Mouse (Mus musculus) cerebellum, adult 11 months (tissue): ENCODE data around the gene Srsf7.
"Not testable (repeated sequence)": the region's sequence is repeated elsewhere in the genome, so short reads cannot be mapped to it uniquely, and the experiment has no call there.

Experiments
- DNase-seq: peaks from one replicate; pipeline ENCODE4 v3.0.0; 2022

Gene Srsf7

DNA sequence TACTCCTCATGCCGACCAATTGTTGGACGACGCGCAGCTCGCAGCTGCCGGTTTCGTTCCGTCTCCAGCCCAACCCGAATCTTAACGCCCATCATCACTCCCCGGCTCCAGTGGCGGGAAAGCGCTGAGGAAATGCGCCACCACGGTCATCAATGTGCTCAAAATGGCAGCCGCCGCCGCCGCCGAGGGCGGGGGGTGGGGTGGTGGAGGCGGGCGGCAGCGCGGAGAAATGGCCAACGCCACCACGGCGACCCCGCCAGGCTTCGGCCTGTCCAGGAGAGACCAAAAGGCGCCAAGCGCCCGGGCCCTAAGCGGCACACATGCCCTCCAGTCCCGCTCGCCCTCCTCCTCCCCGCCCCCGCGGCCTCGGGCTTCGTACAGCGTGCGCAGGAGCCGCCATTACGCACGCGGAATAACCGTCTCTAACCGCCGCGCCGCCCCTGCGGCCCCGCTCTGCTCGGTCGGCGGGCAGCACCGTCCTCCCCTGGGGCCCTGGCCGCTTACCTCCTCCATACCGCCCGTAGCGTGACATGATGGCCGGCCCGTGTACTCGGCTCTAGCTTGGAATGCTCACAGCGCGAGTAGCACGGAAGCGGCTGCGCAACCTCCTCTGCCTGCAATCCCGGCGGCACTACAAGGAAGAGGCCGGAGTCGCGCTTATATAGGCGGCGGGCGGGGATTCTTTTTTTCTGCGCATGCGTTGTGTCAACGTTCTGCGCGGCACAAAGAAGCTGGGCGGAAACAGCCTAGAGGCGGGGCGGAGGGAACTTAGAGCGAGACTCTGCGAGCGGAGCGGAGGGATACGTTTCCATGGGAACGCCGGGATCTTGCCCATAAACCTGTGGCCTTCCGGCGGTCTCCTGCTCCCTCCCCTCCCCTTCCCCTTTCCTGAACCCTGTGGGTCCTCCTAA, at the start of gene Srsf7, which contains the start of gene Ttc39d:
TSS of gene Srsf7 (minus strand) at position 637 of the 911 bp plus-strand sequence.
TSS of gene Ttc39d (plus strand) at position 790 of the 911 bp plus-strand sequence.
- DNase-seq = peak; percentile 98

DNA sequence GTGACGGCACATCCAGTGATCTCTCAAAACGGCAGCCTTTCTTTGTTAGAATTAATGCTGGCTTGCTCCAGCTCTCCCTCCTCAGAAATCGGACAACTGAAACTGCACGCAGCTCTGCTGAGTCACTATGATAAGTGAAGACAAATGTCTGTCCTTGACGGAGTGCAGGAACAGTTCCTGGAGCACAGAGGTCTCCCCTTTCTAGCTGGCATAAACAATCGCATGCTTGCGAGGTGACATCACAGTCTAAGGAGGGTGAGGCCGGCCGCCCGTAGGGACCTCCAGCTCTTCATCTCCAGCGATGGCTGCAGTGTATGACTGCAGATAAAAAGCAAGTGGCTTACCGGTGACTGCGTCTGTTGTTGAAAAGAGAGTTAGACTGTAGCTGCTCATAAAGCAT, 48.1 kb upstream of the Srsf7 start:
- DNase-seq = no peak

DNA sequence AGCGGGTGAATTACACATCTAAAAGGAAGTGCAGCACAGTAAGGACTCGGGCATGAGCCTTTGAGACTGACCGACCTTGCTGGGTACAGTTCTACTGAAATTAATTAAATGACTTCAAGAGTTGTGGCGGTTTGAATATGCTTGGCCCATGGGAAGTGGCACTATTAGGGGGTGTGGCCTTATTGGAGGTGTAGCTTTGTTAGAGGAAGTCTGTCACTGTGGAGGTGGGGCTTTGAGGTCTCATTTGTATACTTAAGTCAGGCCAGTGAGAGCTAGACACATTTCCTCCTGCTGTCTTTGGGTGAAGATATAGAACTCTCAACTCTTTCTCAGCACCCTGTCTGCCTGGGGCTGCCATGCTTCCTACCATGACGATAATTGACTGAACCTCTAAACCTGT, 47.3 kb upstream of the Srsf7 start:
- no peak for DNase-seq

DNA sequence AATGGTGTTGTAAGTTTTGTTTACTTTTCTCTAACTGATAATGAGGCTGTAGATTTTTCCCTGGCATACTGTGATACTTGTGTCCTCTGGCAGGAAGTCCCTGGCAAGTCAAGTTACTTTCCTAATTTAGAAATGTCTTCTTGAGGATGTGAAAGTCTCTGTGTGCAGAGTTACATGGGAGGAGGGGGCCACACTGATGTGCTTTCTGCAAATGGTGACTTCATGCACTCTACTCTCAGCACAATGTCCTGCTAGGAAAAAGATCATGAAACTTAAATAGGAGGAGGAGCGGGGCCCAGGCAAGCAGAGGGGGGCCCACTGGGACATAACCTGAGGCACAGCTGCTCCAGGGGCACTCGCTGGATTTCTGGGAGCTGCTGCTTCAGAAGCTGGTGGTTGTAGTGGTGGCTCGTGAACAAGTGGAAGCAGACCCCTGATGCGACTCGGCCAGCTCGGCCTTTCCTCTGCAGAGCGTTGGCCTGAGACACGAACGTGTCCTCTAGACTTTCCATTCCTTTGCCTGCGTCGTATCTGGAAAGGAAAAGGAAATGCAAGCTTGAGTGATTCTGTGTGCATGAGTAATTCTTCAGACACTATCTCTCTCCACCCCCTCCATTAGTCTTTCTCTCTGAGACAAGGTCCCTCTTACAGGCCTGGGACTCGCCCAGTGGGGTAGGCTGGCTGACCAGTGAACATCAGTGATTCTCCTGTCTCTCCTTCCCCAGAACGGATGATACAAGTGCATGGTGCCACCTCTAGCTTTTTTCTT, 45.8 kb upstream of the Srsf7 start:
- no peak for DNase-seq

DNA sequence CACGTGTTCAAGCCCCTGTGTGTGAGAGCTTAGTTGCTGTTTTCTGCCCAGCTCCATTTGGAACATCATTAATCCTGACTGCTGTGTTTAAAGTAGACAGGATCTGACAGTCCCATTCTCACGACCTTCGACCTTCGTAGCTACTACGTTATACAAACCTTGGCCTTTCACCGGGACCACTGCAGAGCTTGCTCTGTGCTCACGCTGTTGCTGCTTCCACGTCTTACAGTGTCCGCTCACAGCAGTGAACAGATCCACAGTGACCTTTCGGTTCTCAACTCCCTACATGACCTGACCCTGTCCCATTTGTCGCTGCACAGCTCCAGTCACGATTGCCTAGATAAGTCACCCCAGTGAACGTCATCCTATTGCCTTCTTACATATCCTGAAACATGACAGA, 36.0 kb upstream of the Srsf7 start:
- no peak for DNase-seq

DNA sequence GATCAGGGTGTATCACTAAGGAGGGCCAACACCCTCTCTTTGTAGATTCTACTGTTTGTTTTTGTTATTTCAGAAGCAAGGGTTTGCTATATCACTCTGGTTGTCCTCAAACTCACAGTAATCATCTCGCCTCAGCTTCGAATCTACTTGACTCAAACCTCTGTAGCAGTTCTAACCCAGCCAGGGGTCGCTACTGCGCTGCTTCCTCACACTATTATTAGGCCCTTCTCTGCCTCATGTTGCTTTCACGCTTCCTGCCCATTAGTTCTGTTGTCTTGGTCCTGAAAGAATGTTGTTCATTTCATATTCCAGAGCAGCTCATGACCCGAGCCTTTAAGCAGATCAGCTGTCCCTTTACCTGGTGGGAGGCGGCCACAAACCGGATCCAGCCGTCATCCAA, 34.5 kb upstream of the Srsf7 start:
- no peak for DNase-seq

DNA sequence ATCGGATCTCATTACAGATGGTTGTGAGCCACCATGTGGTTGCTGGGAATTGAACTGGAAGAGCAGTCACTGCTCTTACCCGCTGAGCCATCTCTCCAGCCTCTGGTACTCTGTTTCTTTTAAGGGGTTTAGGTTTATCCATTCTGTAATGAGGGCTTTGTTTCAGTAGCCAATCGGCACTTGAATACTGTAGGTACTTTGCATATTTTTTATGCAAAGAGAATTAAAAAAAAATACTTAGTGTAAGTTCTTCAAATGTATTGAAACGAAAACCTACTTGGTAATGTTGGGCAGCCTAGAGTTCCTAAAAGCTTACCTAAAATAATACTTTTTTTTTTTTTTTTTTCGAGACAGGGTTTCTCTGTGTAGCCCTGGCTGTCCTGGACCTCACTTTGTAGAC, 30.4 kb upstream of the Srsf7 start:
- no peak for DNase-seq

DNA sequence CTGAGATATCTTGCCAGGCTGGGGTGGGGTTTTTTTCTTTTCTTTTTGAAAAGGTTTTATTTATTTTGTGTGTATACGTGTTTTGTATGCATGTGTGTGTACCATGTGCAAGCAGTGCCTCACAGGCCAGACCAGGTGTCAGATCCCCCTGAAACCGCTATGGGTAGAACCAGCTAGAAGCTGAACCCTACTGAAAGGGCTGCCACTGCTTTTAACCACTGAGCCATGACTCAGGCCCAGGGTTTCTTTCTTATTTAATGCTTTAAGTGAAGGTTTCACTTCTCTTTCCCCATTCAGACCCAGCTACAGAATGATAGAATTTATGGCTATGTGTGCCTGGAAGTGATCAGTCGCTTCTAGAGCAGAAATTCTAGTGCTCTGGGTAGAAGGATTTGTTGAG, 29.7 kb upstream of the Srsf7 start:
- no peak for DNase-seq

DNA sequence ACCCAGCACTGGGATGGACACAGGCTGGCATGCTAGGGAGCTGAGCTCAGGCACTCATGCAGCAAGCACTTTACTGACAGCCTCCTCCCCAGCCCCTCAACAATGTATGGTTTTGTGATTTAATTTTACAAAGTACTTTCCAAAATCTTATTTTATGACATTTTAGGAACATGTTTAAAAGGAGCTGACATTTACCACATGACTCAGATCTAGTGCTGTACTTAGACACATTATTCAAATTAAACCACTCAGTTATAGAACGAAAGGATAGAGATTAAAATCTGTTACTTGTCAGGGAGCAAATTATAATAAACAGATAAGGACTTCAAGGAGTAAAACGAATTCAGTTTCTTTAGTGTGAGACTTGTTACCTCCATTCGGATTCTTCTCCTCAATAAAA, 28.4 kb upstream of the Srsf7 start:
- DNase-seq = no peak

DNA sequence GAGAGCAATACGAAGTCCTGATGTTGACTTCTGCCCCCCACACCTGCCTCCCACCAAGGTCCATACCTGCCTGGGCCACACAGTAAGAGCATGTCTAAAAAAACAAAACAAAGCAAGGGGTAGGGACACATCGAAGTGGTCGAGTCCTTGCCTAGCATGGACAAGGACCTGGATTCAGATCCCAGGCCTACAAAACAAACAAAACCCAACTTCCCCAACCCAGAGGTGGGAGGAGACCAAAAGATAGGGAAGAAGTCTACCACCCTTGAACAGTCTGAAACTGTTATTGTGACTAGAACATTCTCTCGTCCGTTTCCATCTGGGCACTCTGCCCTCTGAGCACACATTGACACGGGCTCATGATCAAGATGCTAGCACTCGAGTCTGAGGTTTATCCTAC, 27.3 kb upstream of the Srsf7 start:
- DNase-seq = no peak

DNA sequence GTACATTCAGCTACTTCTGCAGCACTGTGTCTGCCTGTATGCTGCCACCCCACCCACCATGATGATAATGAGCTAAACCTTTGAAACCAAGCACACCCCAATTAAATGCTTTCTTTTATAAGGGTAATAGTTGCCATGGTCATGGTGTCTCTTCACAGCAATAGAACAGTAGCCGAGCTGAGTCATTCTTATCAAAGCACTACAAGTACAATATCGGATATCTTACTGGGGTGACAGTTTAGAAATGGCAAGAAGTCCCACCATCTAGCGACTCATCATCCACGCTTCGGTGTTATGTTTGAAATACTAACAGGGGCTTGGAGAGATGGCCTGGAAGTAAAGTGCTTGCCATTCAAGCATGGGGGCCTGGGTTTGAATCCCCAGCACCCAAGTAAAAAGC, 26.7 kb upstream of the Srsf7 start:
- DNase-seq = no peak

DNA sequence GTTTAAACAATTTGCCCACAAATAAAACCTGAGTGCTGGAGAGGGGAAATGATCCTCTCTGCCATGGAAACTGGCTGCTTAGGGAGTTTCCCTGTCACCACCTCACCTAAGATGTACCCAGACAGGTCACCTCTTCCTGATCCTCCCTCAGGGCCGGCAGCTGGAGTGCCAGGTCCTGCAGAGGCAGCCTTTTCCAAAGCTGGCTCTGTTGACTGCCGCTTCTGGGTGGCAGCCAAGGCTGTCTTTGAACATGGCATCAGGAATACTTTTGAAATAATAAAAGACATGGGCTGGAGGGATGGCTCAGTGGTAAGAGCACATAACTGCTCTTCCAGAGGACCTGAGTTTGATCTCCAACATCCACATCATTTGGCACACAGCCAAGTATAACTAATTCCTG, 22.3 kb upstream of the Srsf7 start:
- DNase-seq = no peak

DNA sequence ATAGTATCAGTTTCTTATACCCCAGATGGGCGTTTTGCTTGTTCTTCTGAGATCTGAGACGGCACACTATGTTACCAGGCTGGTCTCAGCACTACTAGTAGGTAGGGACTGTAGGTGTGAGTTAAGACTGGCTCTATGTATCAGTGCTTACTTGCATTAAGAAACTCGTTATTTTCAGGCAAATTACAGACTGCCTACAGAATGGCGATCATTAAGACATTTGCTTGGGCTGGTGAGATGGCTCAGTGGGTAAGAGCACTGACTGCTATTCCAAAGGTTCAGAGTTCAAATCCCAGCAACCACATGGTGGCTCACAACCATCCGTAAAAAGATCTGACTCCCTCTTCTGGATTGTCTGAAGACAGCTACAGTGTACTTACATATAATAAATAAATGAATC, 18.0 kb upstream of the Srsf7 start:
- not testable (repeated sequence) for DNase-seq

DNA sequence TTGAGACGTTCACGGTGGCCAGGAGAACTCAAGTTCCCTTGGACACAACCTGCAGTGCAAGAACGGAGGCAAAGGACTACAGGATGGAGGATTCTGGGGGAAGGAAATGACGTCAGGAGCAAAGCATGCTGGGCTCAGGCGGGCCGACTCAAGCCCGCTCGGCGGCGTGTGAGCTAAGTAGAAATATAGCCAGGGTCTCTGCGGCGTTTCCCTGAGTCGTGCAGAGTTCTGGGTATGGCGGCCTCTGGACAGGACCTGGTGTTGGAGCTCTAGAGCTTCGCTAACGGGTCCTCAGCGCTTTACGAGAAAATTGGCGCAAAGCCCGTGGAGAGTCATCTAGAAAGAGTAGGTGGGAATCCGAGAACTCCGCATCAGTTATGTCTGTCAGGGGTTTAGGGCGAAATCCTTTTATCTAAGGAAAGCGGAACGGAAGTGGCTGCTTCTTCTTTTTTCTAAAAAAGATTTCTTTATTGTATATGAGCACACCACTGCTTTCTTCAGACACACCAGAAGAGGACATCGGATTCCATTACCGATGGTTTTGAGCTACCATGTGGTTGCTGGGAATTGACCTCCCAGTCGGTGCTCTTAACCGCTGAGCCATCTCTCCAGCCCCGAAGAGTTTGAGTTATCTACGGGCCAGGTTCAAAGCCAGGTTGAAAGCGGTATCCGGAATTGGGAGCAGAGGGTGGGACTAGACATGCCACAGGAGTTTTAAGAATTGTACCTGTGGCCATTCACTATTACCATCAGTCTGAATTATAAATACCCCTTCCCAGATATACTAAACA, 17.4 kb upstream of the Srsf7 start, which contains the start of gene Gemin6:
TSS of gene Gemin6 (plus strand) at position 116 of the 791 bp plus-strand sequence.
- peak; percentile 77 for DNase-seq

DNA sequence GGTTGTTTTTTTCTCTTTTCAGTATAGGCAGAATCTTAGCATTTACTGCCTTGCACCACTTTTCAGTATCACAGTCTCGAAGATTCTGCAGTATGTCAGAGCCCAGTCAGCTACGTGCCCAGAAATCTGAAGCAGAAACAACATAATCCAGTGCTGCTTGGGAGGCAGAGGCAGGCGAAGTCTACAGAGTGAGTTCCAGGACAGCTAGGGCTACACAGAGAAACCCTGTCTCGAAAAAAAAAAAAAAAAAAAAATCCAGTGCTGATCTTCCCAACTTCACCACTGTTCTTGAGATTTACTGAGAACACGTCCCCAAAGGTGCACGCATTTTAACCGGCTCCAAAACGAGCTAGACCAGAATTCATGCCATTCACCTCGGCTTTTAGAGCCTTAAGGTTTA, 16.7 kb upstream of the Srsf7 start:
- DNase-seq = no peak

DNA sequence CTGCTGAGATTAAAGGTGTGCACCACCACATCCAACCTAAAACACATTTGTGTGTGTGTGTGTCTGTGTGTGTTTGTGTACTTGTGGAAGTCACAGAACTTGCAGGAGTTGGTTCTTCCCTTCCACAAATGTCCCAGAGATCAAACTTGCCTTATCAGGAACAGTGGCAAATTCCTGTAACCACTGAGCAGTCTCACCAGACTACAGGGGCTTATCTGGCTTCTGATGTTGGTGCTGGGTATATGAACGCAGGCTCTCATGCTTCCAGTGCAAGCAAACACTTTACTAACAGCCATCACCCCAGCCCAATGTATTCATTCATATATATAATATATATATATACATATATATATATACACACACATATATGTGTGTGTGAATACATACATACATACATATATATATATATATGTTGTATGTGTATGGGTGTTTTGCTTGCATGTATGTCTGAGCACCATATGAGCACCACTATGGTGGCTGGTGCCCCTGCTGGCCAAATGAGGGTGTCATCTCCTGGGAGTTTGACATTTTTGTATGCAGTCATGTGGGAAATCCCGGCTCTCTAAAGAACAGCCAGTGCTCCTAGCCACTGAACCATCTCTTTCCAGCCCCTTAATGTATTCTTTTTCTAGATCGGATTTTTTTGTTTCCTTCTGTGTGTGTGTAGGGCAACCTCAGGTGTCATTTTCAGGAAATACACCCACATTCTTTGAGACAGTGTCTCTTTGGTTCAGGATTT, 15.0 kb upstream of the Srsf7 start:
- no peak for DNase-seq

DNA sequence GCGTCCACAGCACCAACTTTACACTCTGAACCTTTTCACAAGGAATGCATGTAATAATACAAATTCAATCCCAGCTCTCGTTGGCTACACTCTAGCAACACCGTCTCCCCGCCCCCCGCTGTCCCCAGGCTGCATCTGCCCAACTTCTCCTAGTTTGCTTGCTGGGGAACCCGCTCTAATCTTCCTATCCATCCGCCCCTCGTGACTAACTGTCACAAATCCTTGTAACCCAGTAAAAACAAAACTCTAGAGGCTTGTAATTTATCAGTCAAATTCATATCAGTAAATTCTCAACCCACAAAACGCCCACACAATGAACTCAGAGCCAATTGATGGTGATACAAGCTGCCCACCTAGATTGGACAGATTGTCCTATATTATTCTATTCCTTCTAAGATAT, 14.1 kb upstream of the Srsf7 start:
- no peak for DNase-seq

DNA sequence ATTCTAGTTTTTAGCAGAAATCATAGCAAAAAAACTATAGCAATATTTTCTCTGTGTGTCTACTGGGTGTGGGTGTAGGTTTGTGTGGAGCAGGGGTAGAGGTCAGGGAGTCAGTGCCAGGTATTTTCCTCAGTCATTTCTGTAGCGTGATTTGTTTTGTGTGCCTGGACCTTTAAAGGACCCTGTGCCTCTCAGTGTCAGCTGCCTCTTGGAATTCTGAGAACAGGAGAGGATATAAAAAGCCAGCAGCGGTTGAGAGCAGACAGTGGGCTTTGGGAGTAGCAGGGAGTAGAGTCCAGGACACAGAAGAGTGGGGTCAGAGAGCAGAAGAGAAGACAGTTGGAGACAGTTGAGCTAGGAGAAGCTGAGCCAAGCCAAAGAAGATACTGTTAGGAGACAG, 13.0 kb upstream of the Srsf7 start:
- DNase-seq = no peak

DNA sequence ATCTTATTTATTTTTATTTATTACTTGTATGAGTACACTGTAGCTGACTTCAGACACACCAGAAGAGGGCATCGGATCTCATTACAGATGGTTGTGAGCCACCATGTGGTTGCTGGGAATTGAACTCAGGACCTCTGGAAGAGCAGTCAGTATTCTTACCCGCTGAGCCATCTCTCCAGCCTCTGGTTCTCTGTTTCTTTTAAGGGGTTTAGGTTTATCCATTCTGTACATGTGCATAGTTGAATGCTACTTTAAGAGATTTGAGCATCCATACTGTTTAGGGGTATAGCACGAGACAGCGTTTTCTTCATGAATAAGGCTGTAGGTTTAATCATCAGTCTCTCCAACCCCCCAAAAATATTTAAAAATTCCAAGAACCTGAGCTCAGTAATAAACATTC, 6.9 kb upstream of the Srsf7 start:
- not testable (repeated sequence) for DNase-seq

DNA sequence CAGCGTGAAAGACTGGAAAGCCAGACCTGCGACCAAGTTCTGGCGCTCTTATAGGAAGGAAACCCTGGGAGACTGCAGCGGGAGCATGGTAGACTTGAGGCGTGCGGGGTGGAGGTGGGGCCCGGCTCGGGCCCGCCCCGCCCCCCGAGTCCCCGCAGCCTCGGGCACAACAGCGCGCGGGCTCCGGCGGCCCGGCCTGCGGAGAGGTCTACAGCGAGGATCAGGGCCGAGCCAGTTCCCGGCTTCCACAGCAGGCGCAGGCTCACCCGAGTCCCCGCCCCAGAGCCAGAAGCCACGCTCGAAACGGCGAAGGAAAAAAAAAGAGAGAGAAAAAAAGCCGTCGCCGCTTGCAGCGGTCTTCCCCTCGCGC, 821 bp downstream of the Srsf7 start:
- DNase-seq = peak; percentile 56

DNA sequence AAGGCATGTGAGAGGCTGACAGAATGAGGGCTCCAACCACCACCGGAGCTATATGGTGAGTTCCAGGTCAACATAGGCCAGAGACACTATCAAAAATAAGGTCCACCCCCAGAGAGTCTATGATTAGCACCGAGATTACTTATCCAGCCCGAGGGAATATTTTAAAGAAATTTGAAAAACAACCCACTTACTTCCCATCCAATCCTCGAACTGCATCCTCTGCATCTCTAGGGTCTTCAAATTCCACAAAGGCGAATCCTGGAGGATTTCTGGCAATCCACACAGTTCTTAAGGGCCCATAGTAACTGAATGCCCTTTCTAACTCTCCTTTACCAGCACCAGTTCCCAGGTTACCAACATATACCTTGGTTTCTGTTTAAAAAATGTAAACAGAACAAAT, 1.4 kb downstream of the Srsf7 start:
- DNase-seq = no peak

DNA sequence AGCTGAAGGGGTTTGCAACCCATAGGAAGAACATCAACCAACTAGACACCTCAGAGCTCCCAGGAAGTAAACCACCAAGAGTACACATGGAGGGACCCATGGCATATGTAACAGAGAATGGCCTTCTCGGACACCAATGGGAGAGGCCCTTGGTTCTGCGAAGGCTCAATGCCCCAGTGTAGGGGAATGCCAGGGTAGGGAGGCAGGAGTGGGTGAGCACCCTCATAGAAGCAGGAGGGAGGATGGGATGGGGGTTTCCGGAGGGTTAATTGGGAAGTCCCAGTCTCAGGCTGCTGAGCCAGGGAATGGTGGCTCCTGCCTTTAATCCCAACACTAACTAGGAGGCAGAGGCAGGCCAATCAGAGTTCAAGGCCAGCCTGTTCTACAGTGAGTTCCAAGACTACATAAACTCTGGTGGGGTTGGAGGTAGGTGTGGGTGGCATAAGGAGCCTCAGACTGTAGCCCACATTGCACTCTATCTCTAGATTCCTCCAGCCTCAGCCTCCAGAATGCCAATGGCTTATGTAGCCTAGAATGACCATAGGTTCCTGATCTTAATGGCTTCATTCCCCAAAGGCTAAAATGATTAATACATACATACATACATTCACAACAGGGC, 7.8 kb downstream of the Srsf7 start:
- DNase-seq = no peak
